In genomic region chr4:138104967-138105366, GRCm38 (mm10) we compare ENCODE assay signal across 26 mouse cellular contexts.
"Had no signal": no experiment of that assay in that cellular context is flagged by ENCODE, and none has a peak within 500 bp of the region (broad histone marks: within the 10 kb centered on the region; RNA-seq: fewer than 3 reads in every experiment).

No protein-coding gene starts in this region.

- ATAC-seq: forebrain, embryonic 13.5 days; forebrain, embryonic 14.5 days; forebrain, embryonic 15.5 days; forebrain, embryonic 16.5 days; forebrain, postnatal 0 days had no signal

- H3K27ac ChIP-seq: embryonic facial prominence, embryonic 10.5 days; embryonic facial prominence, embryonic 12.5 days; embryonic facial prominence, embryonic 13.5 days; embryonic facial prominence, embryonic 15.5 days; forebrain, embryonic 10.5 days; forebrain, embryonic 12.5 days; forebrain, embryonic 13.5 days; forebrain, embryonic 15.5 days; gastrocnemius, adult 2 months; heart, adult 2 months had no signal

- DNase-seq: cerebellum, adult 8-10 months; cerebellum, adult 9-11 months; cerebellum, postnatal 10 days; cerebellum, postnatal 14 days; cerebellum, postnatal 25 days; embryo, embryonic 11 days; forebrain, postnatal 0 days; gastrocnemius, adult 2 months; gastrocnemius, postnatal 10 days; gastrocnemius, postnatal 14 days; gastrocnemius, postnatal 25 days; gastrocnemius, postnatal 36 days; heart, adult 11 months; heart, adult 18-20 months; heart, adult 2 months had no signal

- H3K4me1 ChIP-seq: embryonic facial prominence, embryonic 12.5 days; embryonic facial prominence, embryonic 15.5 days; forebrain, embryonic 10.5 days; forebrain, embryonic 12.5 days; forebrain, embryonic 13.5 days; forebrain, embryonic 15.5 days had no signal

- H3K9ac ChIP-seq: embryonic facial prominence, embryonic 12.5 days; embryonic facial prominence, embryonic 13.5 days; embryonic facial prominence, embryonic 15.5 days; forebrain, embryonic 12.5 days; forebrain, embryonic 13.5 days; forebrain, embryonic 15.5 days; forebrain, postnatal 0 days had no signal

- H3K4me2 ChIP-seq: embryonic facial prominence, embryonic 12.5 days; embryonic facial prominence, embryonic 13.5 days; embryonic facial prominence, embryonic 15.5 days; forebrain, embryonic 12.5 days; forebrain, embryonic 13.5 days; forebrain, embryonic 15.5 days had no signal

- H3K27me3 ChIP-seq: embryonic facial prominence, embryonic 12.5 days; embryonic facial prominence, embryonic 13.5 days; embryonic facial prominence, embryonic 15.5 days; forebrain, embryonic 12.5 days; forebrain, embryonic 13.5 days; forebrain, embryonic 15.5 days had no signal

- H3K4me3 ChIP-seq: embryonic facial prominence, embryonic 10.5 days; embryonic facial prominence, embryonic 12.5 days; embryonic facial prominence, embryonic 13.5 days; embryonic facial prominence, embryonic 15.5 days; erythroblast, embryonic 14.5 days; forebrain, embryonic 10.5 days; forebrain, embryonic 12.5 days; forebrain, embryonic 13.5 days; forebrain, embryonic 15.5 days; gastrocnemius, adult 2 months; heart, adult 2 months had no signal

- H3K9me3 ChIP-seq: embryonic facial prominence, embryonic 10.5 days; embryonic facial prominence, embryonic 12.5 days; embryonic facial prominence, embryonic 13.5 days; embryonic facial prominence, embryonic 15.5 days; forebrain, embryonic 10.5 days; forebrain, embryonic 12.5 days; forebrain, embryonic 13.5 days; forebrain, embryonic 15.5 days had no signal
